Mouse (Mus musculus) forebrain, embryonic 14.5 days (tissue): ENCODE data around the gene Ak7. TPM values are rescaled to one million over a fixed set of nuclear protein-coding genes. Genes with fewer than 3 reads are reported as not detected.

Source experiments
- ATAC-seq: fragments of 200-750 bp; cut with Nextera tagmentation; 2 replicates; pipeline ENCODE4 v1.8.0; 2017; ENCODE audit warnings: mild to moderate bottlenecking, moderate library complexity
- DNase-seq: peaks from one replicate; pipeline ENCODE4 v3.0.0-alpha.2; 2015; ENCODE audit warnings: low spot score
- H3K27ac ChIP-seq: fragments of 300-500 bp; sonication (generic); 2 replicates; pipeline ENCODE4 v1.5.1; 2014; ENCODE audit warnings: low read depth, mild to moderate bottlenecking, control low read depth, low read length, moderate library complexity
- H3K27me3 ChIP-seq: fragments of 300-500 bp; sonication (generic); replicated peaks from 2 replicates; pipeline ENCODE4 v1.6.1; 2014; ENCODE audit warnings: low read length, control low read depth, mixed read lengths; ENCODE audit not compliant: control insufficient read depth, insufficient read depth
- H3K36me3 ChIP-seq: fragments of 300-500 bp; sonication (generic); 2 replicates; pipeline ENCODE4 v1.6.1; 2014; ENCODE audit warnings: low read length, control low read depth; ENCODE audit not compliant: control insufficient read depth, insufficient read depth
- H3K4me1 ChIP-seq: fragments of 300-500 bp; sonication (generic); 2 replicates; pipeline ENCODE4 v1.6.1; 2014; ENCODE audit warnings: antibody characterized with exemption, low read length, control low read depth; ENCODE audit not compliant: control insufficient read depth, insufficient read depth
- H3K4me2 ChIP-seq: fragments of 300-500 bp; sonication (generic); 2 replicates; pipeline ENCODE4 v1.6.1; 2014; ENCODE audit warnings: mild to moderate bottlenecking, control low read depth, low read length
- H3K4me3 ChIP-seq: fragments of 300-500 bp; sonication (generic); 2 replicates; pipeline ENCODE4 v1.5.1; 2014; ENCODE audit warnings: low read depth, low read length, control low read depth
- H3K9ac ChIP-seq: fragments of 300-500 bp; sonication (generic); 2 replicates; pipeline ENCODE4 v1.6.1; 2014; ENCODE audit warnings: mild to moderate bottlenecking, low read length, control low read depth, moderate library complexity
- H3K9me3 ChIP-seq: fragments of 300-500 bp; sonication (generic); replicated peaks from 2 replicates; pipeline ENCODE4 v1.6.1; 2016; ENCODE audit warnings: low read length, control low read depth, mixed read lengths; ENCODE audit not compliant: control insufficient read depth
- WGBS: fragments of 180-500 bp; shearing (Covaris S2); extraction: QIAGEN DNeasy Blood & Tissue Kit; methylation state at CpG from one replicate; pipeline ENCODE4 v1.1.7; 2014; 5-methylcytosine and 5-hydroxymethylcytosine counted together
- polyA plus RNA-seq: library from polyadenylated mRNA; unstranded; fragments of >200 nt; fragmentation: Nextera tagmentation; extraction: Ambion mirVana; gene quantifications from 2 replicates; pipeline ENCODE4 v1.2.1, GENCODE M21; 2014

Gene Ak7
- polyA plus RNA-seq, 1 experiment from 2014 or later: 0.41 TPM

DNA sequence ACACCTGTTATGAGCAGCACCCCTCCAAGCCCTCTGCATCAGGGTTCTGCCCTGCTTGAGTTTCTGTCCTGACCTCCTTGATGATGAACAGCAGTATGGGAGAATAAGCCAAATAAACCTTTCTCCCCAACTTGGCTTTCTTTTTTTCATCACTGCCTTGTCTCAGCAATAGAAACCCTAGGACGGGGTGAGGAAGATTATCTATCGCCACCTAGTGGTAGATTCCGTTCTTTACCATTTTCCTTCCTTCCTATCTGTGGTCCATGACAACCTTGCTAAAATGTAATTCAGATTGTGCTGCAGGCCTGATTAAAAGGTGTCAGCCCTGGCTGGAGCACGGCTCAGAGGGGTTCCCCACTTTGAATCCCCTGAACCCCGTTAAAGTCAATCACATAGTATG, 16.9 kb downstream of the Ak7 start:
- Histone ChIP-seq H3K36me3 (no peaks in the 10 kb centered on the region), H3K4me3 (no peak overlapping the region), H3K27me3 (no peaks in the 10 kb centered on the region), H3K4me2 (no peak overlapping the region), H3K4me1 (no peaks in the 10 kb centered on the region), H3K9ac (no peak overlapping the region), H3K27ac (no peak overlapping the region), H3K9me3 (no peaks in the 10 kb centered on the region)
- DNase-seq (peak; percentile 83), ATAC-seq (peak; percentile 78)
- 3% methylated on average over 5 of the region's 5 CpGs for WGBS

- no peak for ATAC-seq
- WGBS: 87% methylated on average over 1 of the region's 1 CpGs
- no peak for DNase-seq
- H3K4me1 ChIP-seq: no peaks in the 10 kb centered on the region
- H3K27me3 ChIP-seq: no peaks in the 10 kb centered on the region
- no peak overlapping the region for H3K4me3 ChIP-seq
- H3K4me2 ChIP-seq: no peak overlapping the region
- H3K36me3 ChIP-seq: no peaks in the 10 kb centered on the region
- H3K9ac ChIP-seq: no peak overlapping the region
- H3K9me3 ChIP-seq: no peaks in the 10 kb centered on the region
- no peak overlapping the region for H3K27ac ChIP-seq
These were observed 18.8 kb downstream of the Ak7 start for GRCm38 (mm10) chr12:105724616-105725015.

DNA sequence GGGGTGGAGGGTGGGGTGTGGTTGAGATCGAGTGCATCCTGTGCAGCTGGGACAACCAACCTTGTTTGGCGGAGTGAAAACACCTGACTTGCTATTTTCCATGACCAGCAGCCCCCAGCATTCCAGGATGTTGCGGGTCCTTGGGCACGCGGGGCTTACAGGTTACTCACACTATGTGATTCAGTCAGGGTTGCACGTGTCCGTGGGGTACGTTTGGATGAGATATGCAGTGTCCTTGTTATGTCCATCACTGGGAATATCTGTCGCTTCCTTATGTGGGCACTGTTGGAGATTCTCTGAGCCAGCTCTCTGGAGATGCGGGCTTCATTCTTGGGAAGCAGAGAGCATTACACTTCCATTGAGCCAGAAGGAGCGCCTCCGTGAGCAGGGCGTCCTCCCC, 20.0 kb downstream of the Ak7 start:
- DNase-seq: no peak
- Histone ChIP-seq H3K27ac (no peak overlapping the region), H3K4me1 (no peaks in the 10 kb centered on the region), H3K27me3 (no peaks in the 10 kb centered on the region), H3K4me3 (no peak overlapping the region), H3K9me3 (no peaks in the 10 kb centered on the region), H3K4me2 (no peak overlapping the region), H3K36me3 (no peaks in the 10 kb centered on the region), H3K9ac (no peak overlapping the region)
- 80% methylated on average over 13 of the region's 13 CpGs for WGBS
- no peak for ATAC-seq

- Histone ChIP-seq H3K36me3 (no peaks in the 10 kb centered on the region), H3K4me3 (no peak overlapping the region), H3K27me3 (no peaks in the 10 kb centered on the region), H3K4me2 (no peak overlapping the region), H3K9ac (no peak overlapping the region), H3K4me1 (no peaks in the 10 kb centered on the region), H3K27ac (no peak overlapping the region), H3K9me3 (no peaks in the 10 kb centered on the region)
- DNase-seq: no peak
- no peak for ATAC-seq
- 94% methylated on average over 3 of the region's 3 CpGs for WGBS
These were observed 21.5 kb downstream of the Ak7 start for GRCm38 (mm10) chr12:105727268-105727667.

DNA sequence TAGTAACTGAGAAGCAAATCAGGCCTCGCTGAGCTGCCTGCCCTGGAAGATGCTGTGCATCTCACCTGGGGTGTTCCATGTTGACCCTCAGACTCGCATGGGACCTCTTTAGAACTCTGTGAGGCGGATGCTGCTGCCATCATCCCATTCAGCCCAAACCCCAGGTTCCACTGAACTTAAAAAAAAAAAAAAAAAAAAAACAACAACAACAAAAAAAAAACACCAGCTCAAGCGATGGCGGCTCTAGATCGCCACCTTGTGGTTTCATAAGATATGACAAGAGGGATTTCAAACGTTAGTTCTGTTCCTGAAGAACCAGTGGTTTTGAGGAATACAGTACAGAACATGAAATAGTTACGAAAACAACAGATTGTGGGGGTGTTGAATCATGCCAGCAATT, 22.2 kb downstream of the Ak7 start:
- Histone ChIP-seq H3K9ac (no peak overlapping the region), H3K9me3 (no peaks in the 10 kb centered on the region), H3K27me3 (no peaks in the 10 kb centered on the region), H3K27ac (no peak overlapping the region), H3K4me3 (no peak overlapping the region), H3K36me3 (no peaks in the 10 kb centered on the region), H3K4me1 (no peaks in the 10 kb centered on the region), H3K4me2 (no peak overlapping the region)
- no peak for ATAC-seq
- DNase-seq: peak; percentile 68
- WGBS: 26% methylated on average over 8 of the region's 8 CpGs

DNA sequence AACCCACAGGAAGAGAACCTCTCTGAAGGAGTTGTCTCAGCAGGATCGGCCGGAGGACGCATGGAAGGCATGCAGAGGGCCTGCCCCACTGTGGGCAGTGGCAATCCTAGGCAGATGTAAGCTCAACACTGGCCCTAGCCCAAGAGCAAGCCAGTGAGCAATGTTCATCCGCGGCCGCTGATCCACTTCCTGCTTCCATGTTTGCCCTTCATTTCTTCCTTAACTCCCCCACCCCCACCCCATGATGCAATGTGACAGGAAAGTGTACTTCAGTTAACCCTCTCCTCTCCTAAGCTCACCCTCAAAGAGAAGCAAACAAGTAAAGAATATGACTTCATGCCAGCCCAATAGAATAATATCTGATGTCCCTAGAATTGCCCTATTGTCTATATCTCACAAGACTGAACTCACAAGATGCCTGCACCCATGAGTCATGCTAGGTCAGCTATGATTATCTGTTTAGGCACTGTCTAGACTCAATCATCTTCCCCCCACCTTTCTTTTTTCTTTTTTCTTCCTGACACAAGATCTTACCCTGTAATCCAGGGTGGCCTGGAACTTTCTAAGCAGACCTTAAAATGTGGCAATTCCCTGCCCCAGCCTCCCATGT, 25.2 kb downstream of the Ak7 start:
- Histone ChIP-seq H3K36me3 (no peaks in the 10 kb centered on the region), H3K4me2 (no peak overlapping the region), H3K27me3 (no peaks in the 10 kb centered on the region), H3K4me3 (no peak overlapping the region), H3K27ac (no peak overlapping the region), H3K9me3 (no peaks in the 10 kb centered on the region), H3K4me1 (no peaks in the 10 kb centered on the region), H3K9ac (no peak overlapping the region)
- 84% methylated on average over 6 of the region's 6 CpGs for WGBS
- DNase-seq (no peak), ATAC-seq (no peak)

- H3K4me3 ChIP-seq: no peak overlapping the region
- H3K27ac ChIP-seq: no peak overlapping the region
- H3K4me2 ChIP-seq: no peak overlapping the region
- DNase-seq: peak; percentile 10
- ATAC-seq: no peak
- H3K27me3 ChIP-seq: no peaks in the 10 kb centered on the region
- H3K4me1 ChIP-seq: no peaks in the 10 kb centered on the region
- H3K9ac ChIP-seq: no peak overlapping the region
- no peaks in the 10 kb centered on the region for H3K9me3 ChIP-seq
- WGBS: 81% methylated on average over 9 of the region's 9 CpGs
- no peaks in the 10 kb centered on the region for H3K36me3 ChIP-seq
These were observed 27.8 kb downstream of the Ak7 start for GRCm38 (mm10) chr12:105733370-105734159.

- ATAC-seq: no peak
- H3K9me3 ChIP-seq: no peaks in the 10 kb centered on the region
- no peak overlapping the region for H3K27ac ChIP-seq
- no peak overlapping the region for H3K4me2 ChIP-seq
- H3K4me1 ChIP-seq: no peaks in the 10 kb centered on the region
- WGBS: 72% methylated on average over 7 of the region's 7 CpGs
- H3K4me3 ChIP-seq: no peak overlapping the region
- H3K36me3 ChIP-seq: no peaks in the 10 kb centered on the region
- H3K9ac ChIP-seq: no peak overlapping the region
- no peaks in the 10 kb centered on the region for H3K27me3 ChIP-seq
- no peak for DNase-seq
These were observed 29.6 kb downstream of the Ak7 start for GRCm38 (mm10) chr12:105735226-105735888.

DNA sequence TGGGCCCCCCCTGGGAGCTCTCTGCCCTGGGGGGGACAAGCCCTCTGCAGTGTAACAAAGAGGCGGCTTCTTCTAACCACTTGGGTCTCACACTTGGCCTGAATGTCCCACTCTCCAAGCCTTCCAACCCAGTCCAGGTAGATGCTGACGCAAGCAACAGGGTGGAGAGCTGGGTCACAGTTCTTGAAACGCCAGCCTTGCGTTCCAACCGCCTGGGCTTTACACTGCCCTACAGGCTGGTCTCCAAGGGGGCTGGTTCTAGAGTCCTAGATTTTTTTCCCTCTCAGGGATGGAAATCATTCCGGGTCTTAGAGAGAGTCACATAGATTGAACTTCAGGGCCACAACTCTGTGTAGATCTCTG, 30.1 kb downstream of the Ak7 start:
- no peak for ATAC-seq
- Histone ChIP-seq H3K4me3 (no peak overlapping the region), H3K36me3 (no peaks in the 10 kb centered on the region), H3K9me3 (no peaks in the 10 kb centered on the region), H3K4me2 (no peak overlapping the region), H3K9ac (no peak overlapping the region), H3K27ac (no peak overlapping the region), H3K4me1 (no peaks in the 10 kb centered on the region), H3K27me3 (no peaks in the 10 kb centered on the region)
- DNase-seq: no peak
- 93% methylated on average over 6 of the region's 6 CpGs for WGBS
